Mouse (Mus musculus) liver, embryonic 15.5 days (tissue): ENCODE data around the gene Rint1. TPM values are rescaled to one million over a fixed set of nuclear protein-coding genes. Genes with fewer than 3 reads are reported as not detected.

Experiments used
- ATAC-seq: fragments of 200-750 bp; cut with Nextera tagmentation; 2 replicates; pipeline ENCODE4 v1.8.0; 2017; ENCODE audit warnings: moderate number of reproducible peaks, mild to moderate bottlenecking, moderate library complexity; ENCODE audit not compliant: insufficient read depth
- H3K27ac ChIP-seq: fragments of 300-500 bp; sonication (generic); replicated peaks from 2 replicates; pipeline ENCODE4 v1.5.1; 2015; ENCODE audit warnings: mild to moderate bottlenecking, inconsistent platforms
- H3K27me3 ChIP-seq: fragments of 300-500 bp; sonication (generic); 2 replicates; pipeline ENCODE4 v1.6.1; 2015; ENCODE audit warnings: mild to moderate bottlenecking, inconsistent platforms
- H3K36me3 ChIP-seq: fragments of 300-500 bp; sonication (generic); replicated peaks from 2 replicates; pipeline ENCODE4 v1.6.1; 2015; ENCODE audit warnings: moderate library complexity, mild to moderate bottlenecking, inconsistent platforms
- H3K4me1 ChIP-seq: fragments of 300-500 bp; sonication (generic); replicated peaks from 2 replicates; pipeline ENCODE4 v1.6.1; 2015; ENCODE audit warnings: inconsistent platforms
- H3K4me2 ChIP-seq: fragments of 300-500 bp; sonication (generic); 2 replicates; pipeline ENCODE4 v1.6.1; 2015; ENCODE audit warnings: moderate library complexity, mild to moderate bottlenecking, inconsistent platforms
- H3K4me3 ChIP-seq: fragments of 300-500 bp; sonication (generic); replicated peaks from 2 replicates; pipeline ENCODE4 v1.5.1; 2015; ENCODE audit warnings: mild to moderate bottlenecking, inconsistent platforms
- H3K9ac ChIP-seq: fragments of 300-500 bp; sonication (generic); 2 replicates; pipeline ENCODE4 v1.6.1; 2015; ENCODE audit warnings: moderate library complexity, mild to moderate bottlenecking, inconsistent platforms
- H3K9me3 ChIP-seq: fragments of 300-500 bp; sonication (generic); replicated peaks from 2 replicates; pipeline ENCODE4 v1.6.1; 2016; ENCODE audit warnings: inconsistent platforms
- WGBS: fragments of 180-500 bp; shearing (Covaris S2); methylation state at CpG from one replicate; pipeline ENCODE4 v1.1.7; 2015; ENCODE audit warnings: mixed read lengths; ENCODE audit not compliant: insufficient replicate concordance; 5-methylcytosine and 5-hydroxymethylcytosine counted together
- polyA plus RNA-seq: library from polyadenylated mRNA; unstranded; fragments of >200 nt; fragmentation: Nextera tagmentation; extraction: Ambion mirVana; gene quantifications from 2 replicates; pipeline ENCODE4 v1.2.1, GENCODE M21; 2015

Rint1 gene
- 16.5 and 18.9 TPM in 2 replicates for polyA plus RNA-seq

GRCm38 (mm10) chr5:23787536-23788389, at the start of gene Rint1:
TSS of gene Rint1 (plus strand) at chr5:23787711.
- ATAC-seq = peak; percentile 77
- Histone ChIP-seq H3K4me2 (peak within 1 kb of the TSS; percentile 84), H3K9me3 (no peaks in the 10 kb centered on the region), H3K27me3 (no peaks in the 10 kb centered on the region), H3K9ac (peak within 1 kb of the TSS; percentile 86), H3K4me1 (peaks cover 45% of the 10 kb centered on the region), H3K27ac (peak within 1 kb of the TSS; percentile 85), H3K4me3 (peak within 1 kb of the TSS; percentile 82), H3K36me3 (peaks cover 27% of the 10 kb centered on the region)
- under 1% methylated on average over 47 of the region's 47 CpGs for WGBS

- no peaks in the 10 kb centered on the region for H3K9me3 ChIP-seq
- ATAC-seq = no peak
- WGBS = 84% methylated on average over 12 of the region's 12 CpGs
Observed at GRCm38 (mm10) chr5:23743261-23743660, 44.2 kb upstream of the Rint1 start.

GRCm38 (mm10) chr5:23749882-23750281, 37.6 kb upstream of the Rint1 start:
- 76% methylated on average over 2 of the region's 2 CpGs for WGBS
- no peaks in the 10 kb centered on the region for H3K27me3 ChIP-seq
- no peak for ATAC-seq
- H3K27ac ChIP-seq = no peak overlapping the region
- no peak overlapping the region for H3K4me2 ChIP-seq
- H3K4me3 ChIP-seq = no peak overlapping the region
- H3K9me3 ChIP-seq = no peaks in the 10 kb centered on the region
- H3K9ac ChIP-seq = no peak overlapping the region
- H3K4me1 ChIP-seq = no peaks in the 10 kb centered on the region
- peaks cover 54% of the 10 kb centered on the region for H3K36me3 ChIP-seq

More at GRCm38 (mm10) chr5:23743261-23743660, 44.2 kb upstream of the Rint1 start:
- H3K36me3 ChIP-seq = peaks cover 69% of the 10 kb centered on the region
- no peak overlapping the region for H3K9ac ChIP-seq
- H3K4me1 ChIP-seq = no peaks in the 10 kb centered on the region
- no peaks in the 10 kb centered on the region for H3K27me3 ChIP-seq
- H3K4me3 ChIP-seq = no peak overlapping the region
- no peak overlapping the region for H3K4me2 ChIP-seq
- no peak overlapping the region for H3K27ac ChIP-seq

- H3K4me2 ChIP-seq = no peak overlapping the region
- no peaks in the 10 kb centered on the region for H3K27me3 ChIP-seq
- no peak for ATAC-seq
- no peak overlapping the region for H3K4me3 ChIP-seq
- H3K4me1 ChIP-seq = no peaks in the 10 kb centered on the region
- H3K27ac ChIP-seq = no peak overlapping the region
- no peaks in the 10 kb centered on the region for H3K9me3 ChIP-seq
- 89% methylated on average over 9 of the region's 9 CpGs for WGBS
- peaks cover 65% of the 10 kb centered on the region for H3K36me3 ChIP-seq
- H3K9ac ChIP-seq = no peak overlapping the region
Observed at GRCm38 (mm10) chr5:23755591-23755990, 31.9 kb upstream of the Rint1 start.

- no peaks in the 10 kb centered on the region for H3K4me1 ChIP-seq
- H3K9me3 ChIP-seq = no peaks in the 10 kb centered on the region
- ATAC-seq = no peak
- H3K27ac ChIP-seq = no peak overlapping the region
- H3K4me3 ChIP-seq = no peak overlapping the region
- H3K9ac ChIP-seq = no peak overlapping the region
- H3K27me3 ChIP-seq = no peaks in the 10 kb centered on the region
- peaks cover 57% of the 10 kb centered on the region for H3K36me3 ChIP-seq
- no peak overlapping the region for H3K4me2 ChIP-seq
- 77% methylated on average over 4 of the region's 4 CpGs for WGBS
Observed at GRCm38 (mm10) chr5:23756368-23756767, 31.1 kb upstream of the Rint1 start.

- no peaks in the 10 kb centered on the region for H3K9me3 ChIP-seq
- no peak overlapping the region for H3K4me2 ChIP-seq
- H3K9ac ChIP-seq = no peak overlapping the region
- H3K36me3 ChIP-seq = peaks cover 60% of the 10 kb centered on the region
- H3K4me3 ChIP-seq = no peak overlapping the region
- H3K4me1 ChIP-seq = no peaks in the 10 kb centered on the region
- 27% methylated on average over 2 of the region's 2 CpGs for WGBS
- no peak overlapping the region for H3K27ac ChIP-seq
- H3K27me3 ChIP-seq = no peaks in the 10 kb centered on the region
- no peak for ATAC-seq
Observed at GRCm38 (mm10) chr5:23758633-23759032, 28.9 kb upstream of the Rint1 start.

GRCm38 (mm10) chr5:23762531-23762930, 25.0 kb upstream of the Rint1 start:
- H3K9me3 ChIP-seq = no peaks in the 10 kb centered on the region
- H3K4me2 ChIP-seq = no peak overlapping the region
- H3K9ac ChIP-seq = no peak overlapping the region
- peaks cover 51% of the 10 kb centered on the region for H3K36me3 ChIP-seq
- H3K4me3 ChIP-seq = no peak overlapping the region
- WGBS = 75% methylated on average over 6 of the region's 6 CpGs
- no peaks in the 10 kb centered on the region for H3K27me3 ChIP-seq
- ATAC-seq = no peak
- H3K27ac ChIP-seq = no peak overlapping the region
- H3K4me1 ChIP-seq = no peaks in the 10 kb centered on the region

- H3K27ac ChIP-seq = no peak overlapping the region
- H3K4me3 ChIP-seq = no peak overlapping the region
- H3K4me1 ChIP-seq = no peaks in the 10 kb centered on the region
- H3K27me3 ChIP-seq = no peaks in the 10 kb centered on the region
- ATAC-seq = no peak
- H3K4me2 ChIP-seq = no peak overlapping the region
- H3K36me3 ChIP-seq = peaks cover 48% of the 10 kb centered on the region
- 78% methylated on average over 5 of the region's 5 CpGs for WGBS
- no peak overlapping the region for H3K9ac ChIP-seq
- H3K9me3 ChIP-seq = no peaks in the 10 kb centered on the region
Observed at GRCm38 (mm10) chr5:23764557-23764956, 23.0 kb upstream of the Rint1 start.

GRCm38 (mm10) chr5:23771105-23771504, 16.4 kb upstream of the Rint1 start:
- Histone ChIP-seq H3K27me3 (no peaks in the 10 kb centered on the region), H3K36me3 (peaks cover 50% of the 10 kb centered on the region), H3K4me3 (peak overlapping the region; percentile 21), H3K9me3 (no peaks in the 10 kb centered on the region), H3K4me1 (peaks cover 16% of the 10 kb centered on the region), H3K4me2 (peak overlapping the region; percentile 44), H3K9ac (no peak overlapping the region), H3K27ac (peak overlapping the region; percentile 54)
- WGBS = 27% methylated on average over 8 of the region's 8 CpGs
- ATAC-seq = peak; percentile 93

GRCm38 (mm10) chr5:23774186-23774585, 13.3 kb upstream of the Rint1 start:
- H3K4me2 ChIP-seq = no peak overlapping the region
- H3K27me3 ChIP-seq = no peaks in the 10 kb centered on the region
- peaks cover 42% of the 10 kb centered on the region for H3K36me3 ChIP-seq
- H3K4me3 ChIP-seq = no peak overlapping the region
- no peak overlapping the region for H3K27ac ChIP-seq
- no peak for ATAC-seq
- H3K9ac ChIP-seq = no peak overlapping the region
- 72% methylated on average over 6 of the region's 6 CpGs for WGBS
- no peaks in the 10 kb centered on the region for H3K9me3 ChIP-seq
- H3K4me1 ChIP-seq = peaks cover 16% of the 10 kb centered on the region

GRCm38 (mm10) chr5:23780516-23780915, 7.0 kb upstream of the Rint1 start:
- H3K36me3 ChIP-seq = peaks cover 16% of the 10 kb centered on the region; the same call in 1 of the 2 replicates
- no peak overlapping the region for H3K27ac ChIP-seq
- H3K9me3 ChIP-seq = no peaks in the 10 kb centered on the region
- H3K4me3 ChIP-seq = no peak overlapping the region
- H3K9ac ChIP-seq = no peak overlapping the region
- ATAC-seq = no peak
- 73% methylated on average over 4 of the region's 4 CpGs for WGBS
- H3K4me2 ChIP-seq = no peak overlapping the region
- H3K27me3 ChIP-seq = no peaks in the 10 kb centered on the region
- peaks cover 28% of the 10 kb centered on the region for H3K4me1 ChIP-seq
